Mouse (Mus musculus): ENCODE data around the gene Cdc26.

Cdc26 gene

GRCm38 (mm10) chr4:62398956-62399355, 9.5 kb downstream of the Cdc26 start:
- no peak for DNase-seq (ENCODE audit: low spot score)

DNA sequence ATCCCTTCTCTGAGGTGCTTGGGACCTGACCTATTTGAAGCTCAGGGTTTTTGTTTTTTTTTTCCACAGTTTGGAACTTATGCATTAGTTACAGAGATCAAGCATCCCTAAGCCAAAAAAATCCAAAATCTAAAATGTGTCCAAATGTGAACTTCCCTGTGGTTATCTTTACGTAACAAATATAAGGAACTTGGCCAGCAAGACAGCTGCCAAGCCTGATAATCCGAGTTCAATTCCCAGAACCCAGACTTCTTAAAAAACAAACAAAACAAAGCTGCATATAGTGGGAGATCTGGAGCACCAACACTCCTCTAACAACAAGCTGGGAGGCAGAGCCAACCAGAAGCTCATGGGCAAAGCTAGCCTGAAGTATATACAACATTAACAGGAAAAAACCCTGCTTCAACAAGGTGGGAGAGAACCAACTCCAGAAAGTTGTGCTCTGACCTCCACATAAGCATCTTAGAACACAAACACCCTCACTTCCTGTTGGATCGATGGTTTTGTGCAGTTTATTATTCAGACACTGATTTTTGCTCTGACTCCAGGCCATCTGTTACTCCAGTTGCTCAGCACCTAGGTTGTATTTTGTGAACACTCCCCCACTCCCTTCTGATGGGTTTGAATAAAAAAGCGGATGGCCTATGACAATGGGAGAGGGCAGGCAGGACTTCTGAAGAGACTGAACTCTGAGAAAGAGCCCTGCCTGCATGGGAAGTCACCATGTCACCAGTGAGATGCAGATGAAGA, 10.7 kb downstream of the Cdc26 start:
- no peak for DNase-seq (ENCODE audit: low spot score)

GRCm38 (mm10) chr4:62395806-62396205, 12.6 kb downstream of the Cdc26 start:
- DNase-seq (ENCODE audit: low spot score), result no peak

GRCm38 (mm10) chr4:62393459-62393858, 15.0 kb downstream of the Cdc26 start:
- no peak for DNase-seq (ENCODE audit: low spot score)

- no peak for DNase-seq (ENCODE audit: low spot score)
Observed at GRCm38 (mm10) chr4:62391892-62392291, 16.6 kb downstream of the Cdc26 start.

GRCm38 (mm10) chr4:62389592-62390512, 18.6 kb downstream of the Cdc26 start:
- DNase-seq (ENCODE audit: low spot score), result no peak

- DNase-seq (ENCODE audit: low spot score), result no peak
Observed at GRCm38 (mm10) chr4:62385439-62385838, 23.0 kb downstream of the Cdc26 start.

- no peak for DNase-seq (ENCODE audit: low spot score)
Observed at GRCm38 (mm10) chr4:62384159-62384558, 24.3 kb downstream of the Cdc26 start.

DNA sequence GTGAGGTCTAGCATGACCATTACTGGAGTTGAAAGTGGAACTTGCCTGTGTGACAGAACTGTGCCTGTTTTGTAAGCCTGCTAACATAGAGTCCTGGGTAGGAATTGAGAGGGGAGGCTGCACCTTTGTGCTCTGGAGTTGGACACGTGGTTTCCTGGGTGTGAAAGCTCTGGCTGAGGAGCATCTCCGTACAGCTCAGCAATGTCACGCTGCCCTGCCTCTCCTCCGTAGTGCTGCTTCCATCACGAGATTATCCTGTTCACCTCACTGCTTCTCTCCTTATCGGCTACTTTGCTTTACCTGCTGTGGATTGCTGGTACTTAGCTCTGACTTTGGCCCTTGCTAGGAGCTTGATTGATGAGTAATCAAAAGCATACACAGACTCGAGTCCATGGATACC, 24.7 kb downstream of the Cdc26 start:
- no peak for DNase-seq (ENCODE audit: low spot score)

GRCm38 (mm10) chr4:62383207-62383606, 25.2 kb downstream of the Cdc26 start:
- DNase-seq (ENCODE audit: low spot score), result no peak

- DNase-seq (ENCODE audit: low spot score), result no peak
Observed at GRCm38 (mm10) chr4:62379724-62380381, 28.6 kb downstream of the Cdc26 start.

DNA sequence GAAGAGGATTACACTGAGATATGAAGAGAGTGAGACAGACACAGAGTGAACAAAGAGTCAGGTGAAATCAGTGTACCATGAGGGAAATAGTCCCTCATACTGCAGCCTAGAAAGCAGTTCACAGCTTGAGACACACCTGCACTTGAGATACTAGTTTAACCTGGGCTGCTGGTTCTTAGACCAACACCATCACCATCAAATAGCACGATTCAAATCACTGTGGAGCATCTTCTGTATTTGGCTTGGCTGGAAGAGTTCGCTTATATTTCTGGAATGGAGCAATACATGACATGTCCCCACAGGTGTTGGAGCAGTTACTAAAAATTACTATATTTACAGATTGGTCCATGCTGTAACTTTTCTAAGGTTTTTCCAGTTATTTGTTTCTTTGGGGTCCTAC, 32.3 kb downstream of the Cdc26 start:
- DNase-seq (ENCODE audit: low spot score), result no peak

- no peak for DNase-seq (ENCODE audit: low spot score)
Observed at GRCm38 (mm10) chr4:62374342-62374741, 34.1 kb downstream of the Cdc26 start.

DNA sequence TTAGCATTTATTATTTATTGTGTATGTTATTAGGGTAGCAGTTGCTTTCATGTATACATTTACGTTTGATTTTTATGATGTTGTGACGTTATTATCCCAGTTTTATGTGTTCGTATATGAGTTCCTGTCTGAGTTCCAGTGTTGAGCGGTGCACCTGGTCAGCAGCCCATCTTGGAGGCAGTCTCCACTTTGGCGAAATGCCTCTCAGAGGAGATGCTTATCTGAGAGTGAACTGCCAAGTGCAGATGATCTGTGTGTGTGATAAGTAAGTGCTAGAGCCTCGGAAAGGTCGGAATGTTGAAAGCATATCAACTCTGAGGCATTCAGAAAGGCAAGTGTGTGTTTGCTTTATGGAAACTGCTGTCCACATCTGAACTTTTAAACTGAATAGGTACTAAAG, 34.8 kb downstream of the Cdc26 start:
- DNase-seq (ENCODE audit: low spot score), result no peak

- DNase-seq (ENCODE audit: low spot score), result no peak
Observed at GRCm38 (mm10) chr4:62372818-62373520, 35.5 kb downstream of the Cdc26 start.

DNA sequence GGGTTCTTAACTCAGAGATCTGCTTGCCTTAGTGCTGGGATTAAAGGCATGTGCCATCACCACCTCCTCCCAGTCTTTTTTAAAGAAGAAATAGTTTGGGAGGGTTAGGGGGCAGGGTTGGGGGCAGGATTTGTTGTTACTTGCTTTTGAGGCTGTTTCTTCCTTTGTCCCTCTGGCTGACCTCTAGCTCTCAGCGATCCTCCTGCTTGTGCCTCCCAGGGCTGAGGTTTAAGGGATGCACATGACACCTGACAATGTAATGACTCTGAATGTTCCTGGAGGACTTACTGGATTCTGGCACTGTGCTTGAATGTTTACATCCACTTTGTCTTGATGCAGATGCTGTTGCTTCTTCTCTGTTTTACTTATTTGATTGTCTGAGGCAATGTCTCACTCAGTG, 36.0 kb downstream of the Cdc26 start:
- DNase-seq (ENCODE audit: low spot score), result no peak

GRCm38 (mm10) chr4:62369091-62369490, 39.4 kb downstream of the Cdc26 start:
- no peak for DNase-seq (ENCODE audit: low spot score)

DNA sequence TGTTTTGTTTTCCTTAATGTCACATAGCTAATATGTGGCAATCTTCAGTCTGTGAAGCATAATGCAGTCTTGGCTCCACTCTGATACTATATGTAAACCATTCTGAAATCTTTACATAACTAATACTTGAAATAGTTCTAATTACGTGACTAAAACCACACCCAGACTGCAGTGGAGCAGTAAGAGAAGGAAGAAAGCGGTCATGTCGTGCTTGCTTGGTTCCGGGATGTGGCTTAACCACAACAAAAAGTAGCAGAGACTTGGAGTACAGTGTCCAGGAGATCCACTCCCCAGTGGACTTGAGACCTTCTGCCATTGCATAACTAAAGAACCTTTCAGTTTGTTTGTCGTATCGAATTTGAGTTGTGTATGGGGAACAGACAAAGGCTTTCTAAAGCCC, 40.9 kb downstream of the Cdc26 start:
- no peak for DNase-seq (ENCODE audit: low spot score)

DNA sequence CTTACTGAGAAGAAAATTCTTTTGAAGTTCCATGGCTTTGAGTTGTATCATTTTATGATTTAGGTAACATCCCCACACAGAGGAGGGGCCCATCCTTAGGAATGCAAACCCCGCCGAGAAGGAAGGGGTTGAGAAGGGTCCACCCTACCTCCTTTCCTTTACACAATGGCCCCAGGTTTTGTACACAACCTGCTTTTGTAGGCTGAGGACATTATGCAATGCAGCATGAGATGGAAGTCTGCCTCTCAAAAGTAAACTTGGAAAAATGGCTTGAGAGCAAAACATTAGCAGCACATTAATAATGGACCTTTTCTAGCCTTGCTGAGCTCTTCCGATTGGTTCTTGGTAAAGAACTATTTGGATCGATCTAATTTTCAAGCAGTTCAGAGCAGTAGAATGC, 42.2 kb downstream of the Cdc26 start:
- DNase-seq (ENCODE audit: low spot score), result no peak

- DNase-seq (ENCODE audit: low spot score), result no peak
Observed at GRCm38 (mm10) chr4:62364299-62364698, 44.1 kb downstream of the Cdc26 start.

GRCm38 (mm10) chr4:62362437-62362836, 46.0 kb downstream of the Cdc26 start:
- DNase-seq (ENCODE audit: low spot score), result no peak

DNA sequence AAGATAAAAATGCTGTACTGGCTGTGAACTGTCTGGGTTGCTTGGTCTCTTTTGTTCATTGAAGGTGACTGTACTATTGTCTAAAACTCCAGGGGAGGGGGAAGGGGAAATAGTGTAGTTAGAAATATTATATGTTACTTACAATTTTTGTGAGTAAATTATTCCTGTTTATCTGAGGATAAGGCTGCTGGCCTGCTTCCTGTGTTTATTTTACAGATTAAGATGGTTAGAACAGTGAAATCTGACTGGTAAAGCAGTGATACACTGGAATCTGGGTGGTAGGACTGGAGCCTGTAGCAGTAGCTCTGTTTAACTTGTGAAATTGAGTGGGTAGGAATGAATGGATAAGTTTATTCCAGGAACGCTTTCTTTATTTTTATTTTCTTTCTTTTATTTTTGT, 46.4 kb downstream of the Cdc26 start:
- DNase-seq (ENCODE audit: low spot score), result no peak
